Mouse (Mus musculus): ENCODE data around the gene Calhm6. TPM values are rescaled to one million over a fixed set of nuclear protein-coding genes. Genes with fewer than 3 reads are reported as not detected.

Gene Calhm6
- 1.1 and 2.3 TPM in 2 replicates for polyA plus RNA-seq (2014; fragmentation: Nextera tagmentation; extraction: Ambion mirVana)

DNA sequence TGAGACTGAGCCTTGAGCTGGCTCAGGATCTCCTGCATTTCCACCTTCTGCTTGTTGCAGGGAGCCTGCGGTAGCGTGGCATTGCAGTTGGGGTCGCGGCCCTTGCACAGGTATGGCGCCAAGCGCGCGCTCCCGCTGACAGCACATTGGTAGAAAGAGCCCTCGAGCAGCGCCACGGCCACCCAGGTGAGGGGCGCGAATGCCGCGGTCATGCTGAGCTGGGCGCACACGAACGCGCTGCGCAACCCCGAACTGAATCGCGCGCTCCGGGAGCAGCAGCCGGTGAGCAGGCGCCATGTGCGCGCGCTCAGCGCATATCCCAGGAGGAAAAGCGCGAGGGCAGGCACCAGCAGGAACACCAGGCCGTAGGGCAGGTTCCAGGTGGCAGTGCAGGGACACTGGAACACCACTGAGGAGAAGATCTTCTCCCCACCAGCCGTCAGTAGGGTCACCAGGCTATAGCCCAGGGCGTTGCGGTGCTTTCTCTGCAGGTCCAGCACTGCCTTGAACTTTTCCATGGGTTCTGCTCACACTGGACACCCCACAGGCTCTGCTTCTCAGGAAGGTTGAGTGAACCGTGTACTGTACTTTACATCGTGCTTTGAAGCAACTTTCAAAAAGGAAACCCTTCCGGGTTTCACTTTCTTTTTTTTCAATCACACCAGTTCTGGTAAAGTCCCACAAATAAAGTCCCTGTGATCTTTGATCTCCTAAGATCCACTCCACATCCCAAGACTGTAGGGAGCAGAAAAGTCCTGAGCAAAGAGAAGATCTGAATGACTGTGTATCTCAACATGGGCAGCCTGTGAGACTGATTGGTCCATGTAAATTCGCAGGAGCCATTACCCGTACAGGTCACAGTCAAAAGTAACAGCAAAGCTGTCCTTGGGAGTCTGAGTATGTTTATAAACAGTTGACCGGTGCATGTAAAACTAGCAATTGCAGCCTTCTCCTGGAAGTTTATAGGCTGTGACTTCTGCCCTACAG lies at the start of gene Calhm6:
Gene Calhm6, minus strand, starts transcription at position 593 of the 987 bp plus-strand sequence.
- H3K9me3 ChIP-seq (ENCODE audit: control insufficient read depth, low read depth, low read length): no peaks in the 10 kb centered on the region
- 0 out of 2 replicates have a peak, but pooled peaks cover 3% of the 10 kb centered on the region for H3K4me1 ChIP-seq (ENCODE audit: control insufficient read depth, insufficient read depth, low read length)
- peak within 1 kb of the TSS; percentile 84 for H3K4me2 ChIP-seq (replicated peaks; ENCODE audit: low read depth, low read length)
- H3K27ac ChIP-seq (ENCODE audit: low read length): no peak within 1 kb of the TSS
- H3K27me3 ChIP-seq (ENCODE audit: control insufficient read depth, insufficient read depth, low read length): no peaks in the 10 kb centered on the region
- 13% methylated on average over 44 of the region's 44 CpGs for WGBS
- no peak within 1 kb of the TSS for H3K9ac ChIP-seq (replicated peaks; ENCODE audit: low read depth, low read length)
- ATAC-seq (ENCODE audit: insufficient number of reproducible peaks, insufficient read depth, low FRiP score, low read depth): peak; percentile 73
- no peaks in the 10 kb centered on the region for H3K36me3 ChIP-seq (ENCODE audit: control insufficient read depth, insufficient read depth, low read length)
- peak within 1 kb of the TSS; percentile 37 for H3K4me3 ChIP-seq (ENCODE audit: low read depth, low read length)

DNA sequence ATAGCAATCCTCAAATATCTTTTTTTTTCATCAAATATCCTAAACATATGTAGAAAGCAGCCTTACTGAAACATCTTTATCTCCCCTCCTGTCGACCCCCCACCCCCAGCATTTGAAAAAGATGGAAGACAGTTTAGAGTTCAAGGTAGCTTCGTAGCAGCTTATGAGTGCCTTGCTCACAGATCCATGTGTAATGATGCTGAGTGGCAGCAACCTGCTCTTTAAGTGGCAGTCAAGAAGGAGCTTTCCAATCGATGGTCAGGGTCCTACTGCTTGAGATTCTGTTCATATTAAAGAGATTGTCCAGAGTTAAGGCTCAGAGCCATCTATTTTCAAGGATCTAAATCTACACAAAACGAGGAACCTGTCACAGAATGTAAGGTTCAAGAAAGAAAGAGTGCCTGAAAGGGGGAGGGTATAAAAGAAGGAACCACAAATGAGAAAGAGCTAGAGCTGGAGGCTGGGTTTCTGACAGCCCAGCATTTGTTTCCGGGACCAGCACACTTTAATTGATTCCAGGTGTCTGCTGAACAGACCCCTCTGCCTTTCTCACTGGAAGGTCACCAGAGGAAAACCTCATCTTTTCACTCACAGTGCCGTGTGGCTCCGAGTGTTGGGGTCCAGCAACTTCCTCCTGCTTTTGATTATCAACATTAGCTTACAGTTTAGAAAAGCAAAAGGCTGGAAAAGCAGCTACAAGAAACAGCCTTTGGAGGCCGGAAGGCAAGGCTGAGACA lies 48.3 kb upstream of the Calhm6 start:
- no peaks in the 10 kb centered on the region; the same call in 1 of the 2 replicates for H3K4me1 ChIP-seq (ENCODE audit: control insufficient read depth, insufficient read depth, low read length)
- no peak overlapping the region for H3K9ac ChIP-seq (replicated peaks; ENCODE audit: low read depth, low read length)
- no peaks in the 10 kb centered on the region for H3K36me3 ChIP-seq (ENCODE audit: control insufficient read depth, insufficient read depth, low read length)
- no peak overlapping the region for H3K27ac ChIP-seq (ENCODE audit: low read length)
- H3K4me2 ChIP-seq (replicated peaks; ENCODE audit: low read depth, low read length): no peak overlapping the region
- no peaks in the 10 kb centered on the region for H3K9me3 ChIP-seq (ENCODE audit: control insufficient read depth, low read depth, low read length)
- WGBS: 34% methylated on average over 8 of the region's 8 CpGs
- no peak for ATAC-seq (ENCODE audit: insufficient number of reproducible peaks, insufficient read depth, low FRiP score, low read depth)
- no peaks in the 10 kb centered on the region for H3K27me3 ChIP-seq (ENCODE audit: control insufficient read depth, insufficient read depth, low read length)
- H3K4me3 ChIP-seq (ENCODE audit: low read depth, low read length): no peak overlapping the region

DNA sequence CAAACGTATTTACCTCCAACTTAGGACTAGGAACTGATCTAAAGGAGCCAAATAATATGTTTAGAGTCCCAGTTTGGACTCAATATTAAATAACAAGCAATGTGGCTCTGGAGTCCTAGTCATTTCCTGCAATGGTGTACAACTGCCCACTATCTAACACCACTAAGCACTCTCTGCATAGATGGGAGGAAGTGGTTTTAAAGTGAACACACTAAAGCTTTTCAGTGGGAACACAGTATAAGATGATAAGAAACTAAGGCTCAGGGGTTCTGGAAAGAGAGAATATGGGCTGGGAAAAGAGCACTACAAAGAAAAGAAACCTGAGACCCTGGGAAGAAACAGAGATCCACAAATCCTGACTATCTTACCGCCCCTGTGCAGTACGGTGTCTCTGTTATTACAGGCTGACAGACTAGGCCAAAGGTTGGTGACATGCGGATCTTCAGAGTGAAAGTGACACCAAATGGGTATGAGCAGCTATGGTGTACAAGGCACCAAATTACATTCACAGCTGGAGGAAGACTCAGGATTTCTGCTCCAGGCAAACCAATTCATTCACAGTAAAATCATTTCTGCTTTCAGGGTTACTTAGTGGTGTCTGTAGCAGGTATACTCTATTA lies 45.0 kb upstream of the Calhm6 start:
- ATAC-seq (ENCODE audit: insufficient number of reproducible peaks, insufficient read depth, low FRiP score, low read depth): no peak
- WGBS: 71% methylated on average over 4 of the region's 4 CpGs

GRCm38 (mm10) chr10:34171660-34172059 lies 43.9 kb upstream of the Calhm6 start:
- H3K9me3 ChIP-seq (ENCODE audit: control insufficient read depth, low read depth, low read length): no peaks in the 10 kb centered on the region

More for the DNA sequence above, 45.0 kb upstream of the Calhm6 start:
- H3K9me3 ChIP-seq (ENCODE audit: control insufficient read depth, low read depth, low read length): no peaks in the 10 kb centered on the region
- H3K36me3 ChIP-seq (ENCODE audit: control insufficient read depth, insufficient read depth, low read length): no peaks in the 10 kb centered on the region
- H3K4me1 ChIP-seq (ENCODE audit: control insufficient read depth, insufficient read depth, low read length): no peaks in the 10 kb centered on the region; the same call in 1 of the 2 replicates
- no peaks in the 10 kb centered on the region for H3K27me3 ChIP-seq (ENCODE audit: control insufficient read depth, insufficient read depth, low read length)
- no peak overlapping the region for H3K4me3 ChIP-seq (ENCODE audit: low read depth, low read length)
- no peak overlapping the region for H3K27ac ChIP-seq (ENCODE audit: low read length)
- H3K9ac ChIP-seq (replicated peaks; ENCODE audit: low read depth, low read length): no peak overlapping the region
- no peak overlapping the region for H3K4me2 ChIP-seq (replicated peaks; ENCODE audit: low read depth, low read length)

DNA sequence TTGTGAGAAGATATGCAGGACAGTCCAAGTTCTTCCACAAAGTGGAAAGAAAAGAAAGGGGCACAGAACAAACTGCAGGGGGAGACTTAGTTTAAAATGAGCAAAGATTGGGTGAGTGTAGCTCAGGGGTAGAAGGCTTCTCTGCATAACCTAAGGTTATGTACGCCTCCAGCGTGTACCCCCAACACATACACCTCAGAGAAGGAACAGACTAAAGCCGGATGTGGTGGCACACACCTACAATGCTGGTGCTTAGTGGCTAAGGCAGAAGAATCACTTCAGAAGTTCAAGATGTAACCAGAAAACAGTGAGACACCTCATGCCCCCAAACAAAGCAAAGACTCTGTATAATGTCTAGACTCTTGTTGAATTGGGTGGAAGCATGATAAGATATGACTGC lies 43.4 kb upstream of the Calhm6 start:
- Histone ChIP-seq H3K4me3 (ENCODE audit: low read depth, low read length) (no peak overlapping the region), H3K27ac (ENCODE audit: low read length) (no peak overlapping the region), H3K9me3 (ENCODE audit: control insufficient read depth, low read depth, low read length) (no peaks in the 10 kb centered on the region), H3K9ac (replicated peaks; ENCODE audit: low read depth, low read length) (no peak overlapping the region), H3K4me1 (ENCODE audit: control insufficient read depth, insufficient read depth, low read length) (no peaks in the 10 kb centered on the region; the same call in 1 of the 2 replicates), H3K4me2 (replicated peaks; ENCODE audit: low read depth, low read length) (no peak overlapping the region), H3K36me3 (ENCODE audit: control insufficient read depth, insufficient read depth, low read length) (no peaks in the 10 kb centered on the region), H3K27me3 (ENCODE audit: control insufficient read depth, insufficient read depth, low read length) (no peaks in the 10 kb centered on the region)
- ATAC-seq (ENCODE audit: insufficient number of reproducible peaks, insufficient read depth, low FRiP score, low read depth): no peak
- WGBS: 96% methylated on average over 3 of the region's 3 CpGs

More at GRCm38 (mm10) chr10:34171660-34172059, 43.9 kb upstream of the Calhm6 start:
- H3K27me3 ChIP-seq (ENCODE audit: control insufficient read depth, insufficient read depth, low read length): no peaks in the 10 kb centered on the region
- H3K4me1 ChIP-seq (ENCODE audit: control insufficient read depth, insufficient read depth, low read length): no peaks in the 10 kb centered on the region; the same call in 1 of the 2 replicates
- WGBS: 86% methylated on average over 4 of the region's 4 CpGs
- ATAC-seq (ENCODE audit: insufficient number of reproducible peaks, insufficient read depth, low FRiP score, low read depth): no peak
- H3K9ac ChIP-seq (replicated peaks; ENCODE audit: low read depth, low read length): no peak overlapping the region
- H3K36me3 ChIP-seq (ENCODE audit: control insufficient read depth, insufficient read depth, low read length): no peaks in the 10 kb centered on the region
- H3K27ac ChIP-seq (ENCODE audit: low read length): no peak overlapping the region
- no peak overlapping the region for H3K4me2 ChIP-seq (replicated peaks; ENCODE audit: low read depth, low read length)
- no peak overlapping the region for H3K4me3 ChIP-seq (ENCODE audit: low read depth, low read length)

DNA sequence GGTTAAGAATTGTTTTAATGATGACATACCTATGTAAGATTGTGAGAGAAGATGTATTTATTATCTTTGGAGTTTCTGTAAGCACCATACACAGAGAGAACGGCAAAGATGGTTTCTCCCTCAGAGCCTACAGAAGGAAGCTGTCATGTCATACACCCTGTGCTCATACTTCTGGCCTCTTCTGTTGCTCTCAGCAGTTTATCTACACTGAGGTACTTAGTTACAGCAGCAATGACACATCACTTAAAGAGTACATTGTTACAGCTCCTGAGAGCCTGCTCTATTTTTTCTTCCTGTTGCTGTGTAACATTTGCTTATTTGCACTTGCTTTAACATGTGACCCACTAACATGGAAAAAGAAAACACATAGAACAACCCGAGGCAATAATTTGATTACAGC lies 39.2 kb upstream of the Calhm6 start:
- no peak overlapping the region for H3K27ac ChIP-seq (ENCODE audit: low read length)
- H3K9ac ChIP-seq (replicated peaks; ENCODE audit: low read depth, low read length): no peak overlapping the region
- ATAC-seq (ENCODE audit: insufficient number of reproducible peaks, insufficient read depth, low FRiP score, low read depth): no peak
- H3K4me2 ChIP-seq (replicated peaks; ENCODE audit: low read depth, low read length): no peak overlapping the region
- H3K36me3 ChIP-seq (ENCODE audit: control insufficient read depth, insufficient read depth, low read length): no peaks in the 10 kb centered on the region; the same call in 1 of the 2 replicates
- no peaks in the 10 kb centered on the region for H3K9me3 ChIP-seq (ENCODE audit: control insufficient read depth, low read depth, low read length)
- no peaks in the 10 kb centered on the region for H3K4me1 ChIP-seq (ENCODE audit: control insufficient read depth, insufficient read depth, low read length)
- WGBS: 66% methylated on average over 2 of the region's 2 CpGs
- H3K27me3 ChIP-seq (ENCODE audit: control insufficient read depth, insufficient read depth, low read length): no peaks in the 10 kb centered on the region
- no peak overlapping the region for H3K4me3 ChIP-seq (ENCODE audit: low read depth, low read length)

GRCm38 (mm10) chr10:34155796-34156554 lies 28.2 kb upstream of the Calhm6 start:
- H3K9me3 ChIP-seq (ENCODE audit: control insufficient read depth, low read depth, low read length): no peaks in the 10 kb centered on the region
- ATAC-seq (ENCODE audit: insufficient number of reproducible peaks, insufficient read depth, low FRiP score, low read depth): no peak
- H3K4me2 ChIP-seq (replicated peaks; ENCODE audit: low read depth, low read length): no peak overlapping the region
- WGBS: 78% methylated on average over 12 of the region's 12 CpGs
- H3K36me3 ChIP-seq (ENCODE audit: control insufficient read depth, insufficient read depth, low read length): peaks cover 12% of the 10 kb centered on the region; the same call in 1 of the 2 replicates
- no peak overlapping the region for H3K4me3 ChIP-seq (ENCODE audit: low read depth, low read length)
- no peak overlapping the region for H3K27ac ChIP-seq (ENCODE audit: low read length)
- no peaks in the 10 kb centered on the region for H3K27me3 ChIP-seq (ENCODE audit: control insufficient read depth, insufficient read depth, low read length)
- H3K9ac ChIP-seq (replicated peaks; ENCODE audit: low read depth, low read length): no peak overlapping the region
- no peaks in the 10 kb centered on the region for H3K4me1 ChIP-seq (ENCODE audit: control insufficient read depth, insufficient read depth, low read length)
